Mouse (Mus musculus) lung, postnatal 25 days (tissue): ENCODE results near the gene Plekhj1.

Experiments
- DNase-seq: peaks from one replicate; pipeline ENCODE4 v3.0.0; 2022; ENCODE audit warnings: low spot score

The Plekhj1 gene

DNA sequence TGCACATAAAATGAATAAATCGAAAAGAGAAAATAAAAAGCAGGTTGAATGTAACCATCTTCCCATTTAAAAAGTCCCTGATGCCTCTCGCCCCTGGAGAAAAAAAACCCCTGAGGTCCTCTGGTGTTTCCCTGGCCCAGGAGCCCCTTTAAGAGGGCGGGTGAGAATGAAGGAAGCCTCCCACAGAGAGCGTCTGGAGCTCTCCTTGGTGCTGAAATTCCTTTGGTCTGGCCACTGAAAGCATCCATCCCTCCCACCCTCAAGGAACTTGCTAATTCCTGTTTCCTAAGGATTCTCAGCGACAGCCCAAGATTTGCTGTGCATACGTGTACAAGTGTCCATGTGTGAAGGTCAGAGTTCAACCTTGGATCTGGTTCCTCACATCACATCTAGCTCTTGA, 49.8 kb downstream of the Plekhj1 start:
- DNase-seq, result peak; percentile 51

DNA sequence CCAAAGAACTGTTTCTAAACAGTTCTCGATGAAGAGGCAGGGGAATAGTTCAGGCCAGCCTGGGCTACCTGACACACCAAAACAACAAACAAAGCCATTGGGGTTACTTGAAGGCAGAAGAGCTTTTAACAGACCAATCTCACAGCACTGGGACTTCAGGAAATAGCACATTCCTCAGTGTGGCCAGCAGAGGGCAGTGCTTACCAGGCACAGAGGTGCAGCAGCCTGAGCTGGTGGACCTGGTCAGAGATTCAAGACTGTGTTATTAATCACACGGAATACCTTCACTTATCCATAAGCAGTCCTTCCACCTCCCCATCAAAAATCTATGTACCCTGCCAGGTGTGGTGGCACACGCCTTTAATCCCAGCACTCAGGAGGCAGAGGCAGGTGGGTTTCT, 51.0 kb downstream of the Plekhj1 start:
- peak; percentile 82 for DNase-seq
